Mouse (Mus musculus): Measurements from ENCODE around the gene Tmem38b. TPM values are rescaled to one million over a fixed set of nuclear protein-coding genes. Genes with fewer than 3 reads are reported as not detected.

The Tmem38b gene
- polyA plus RNA-seq, 1 experiment from 2014 or later = 7.2 TPM

- DNase-seq (ENCODE audit: low spot score) (no peak), ATAC-seq (replicated peaks; ENCODE audit: low FRiP score, low TSS enrichment, low read depth) (no peak)
- peaks cover 7% of the 10 kb centered on the region for H3K36me3 ChIP-seq (ENCODE audit: control insufficient read depth, insufficient read depth, low read length)
- no peak overlapping the region for H3K4me3 ChIP-seq (ENCODE audit: low read depth, low read length)
- no peaks in the 10 kb centered on the region for H3K9me3 ChIP-seq (ENCODE audit: control insufficient read depth, low read length)
- H3K27me3 ChIP-seq (replicated peaks; ENCODE audit: control insufficient read depth, insufficient read depth, low read length) = no peaks in the 10 kb centered on the region
- H3K9ac ChIP-seq (ENCODE audit: low read length) = no peak overlapping the region
- H3K4me2 ChIP-seq (ENCODE audit: low read length) = no peak overlapping the region
- no peak overlapping the region for H3K27ac ChIP-seq (ENCODE audit: low read depth)
- no peaks in the 10 kb centered on the region for H3K4me1 ChIP-seq (replicated peaks; ENCODE audit: control insufficient read depth, insufficient read depth, low read length)
- WGBS = no CpG with 5 or more reads among the region's 1 CpGs
Measured at GRCm38 (mm10) chr4:53849804-53850203, 24.0 kb downstream of the Tmem38b start.

GRCm38 (mm10) chr4:53853333-53853732, 27.5 kb downstream of the Tmem38b start:
- Histone ChIP-seq H3K27me3 (replicated peaks; ENCODE audit: control insufficient read depth, insufficient read depth, low read length) (no peaks in the 10 kb centered on the region), H3K9ac (ENCODE audit: low read length) (no peak overlapping the region), H3K27ac (ENCODE audit: low read depth) (no peak overlapping the region), H3K4me2 (ENCODE audit: low read length) (no peak overlapping the region), H3K4me3 (ENCODE audit: low read depth, low read length) (no peak overlapping the region), H3K9me3 (ENCODE audit: control insufficient read depth, low read length) (no peaks in the 10 kb centered on the region), H3K36me3 (ENCODE audit: control insufficient read depth, insufficient read depth, low read length) (peaks cover 7% of the 10 kb centered on the region), H3K4me1 (replicated peaks; ENCODE audit: control insufficient read depth, insufficient read depth, low read length) (no peaks in the 10 kb centered on the region)
- WGBS = 88% methylated on average over 1 of the region's 1 CpGs
- ATAC-seq (replicated peaks; ENCODE audit: low FRiP score, low TSS enrichment, low read depth) (no peak), DNase-seq (ENCODE audit: low spot score) (no peak)

GRCm38 (mm10) chr4:53859944-53860343, 34.1 kb downstream of the Tmem38b start:
- H3K36me3 ChIP-seq (ENCODE audit: control insufficient read depth, insufficient read depth, low read length) = no peaks in the 10 kb centered on the region
- WGBS = 57% methylated on average over 18 of the region's 18 CpGs
- H3K4me1 ChIP-seq (replicated peaks; ENCODE audit: control insufficient read depth, insufficient read depth, low read length) = no peaks in the 10 kb centered on the region
- ATAC-seq (replicated peaks; ENCODE audit: low FRiP score, low TSS enrichment, low read depth) (no peak), DNase-seq (ENCODE audit: low spot score) (no peak)
- no peaks in the 10 kb centered on the region for H3K27me3 ChIP-seq (replicated peaks; ENCODE audit: control insufficient read depth, insufficient read depth, low read length)
- H3K9me3 ChIP-seq (ENCODE audit: control insufficient read depth, low read length) = no peaks in the 10 kb centered on the region
- no peak overlapping the region for H3K9ac ChIP-seq (ENCODE audit: low read length)
- no peak overlapping the region for H3K4me3 ChIP-seq (ENCODE audit: low read depth, low read length)
- H3K4me2 ChIP-seq (ENCODE audit: low read length) = no peak overlapping the region
- no peak overlapping the region for H3K27ac ChIP-seq (ENCODE audit: low read depth)

GRCm38 (mm10) chr4:53862101-53862500, 36.3 kb downstream of the Tmem38b start:
- ATAC-seq (replicated peaks; ENCODE audit: low FRiP score, low TSS enrichment, low read depth) (no peak), DNase-seq (ENCODE audit: low spot score) (no peak)
- H3K4me1 ChIP-seq (replicated peaks; ENCODE audit: control insufficient read depth, insufficient read depth, low read length) = no peaks in the 10 kb centered on the region
- no peaks in the 10 kb centered on the region for H3K27me3 ChIP-seq (replicated peaks; ENCODE audit: control insufficient read depth, insufficient read depth, low read length)
- H3K9ac ChIP-seq (ENCODE audit: low read length) = no peak overlapping the region
- no peak overlapping the region for H3K27ac ChIP-seq (ENCODE audit: low read depth)
- H3K36me3 ChIP-seq (ENCODE audit: control insufficient read depth, insufficient read depth, low read length) = no peaks in the 10 kb centered on the region
- 78% methylated on average over 6 of the region's 6 CpGs for WGBS
- H3K4me2 ChIP-seq (ENCODE audit: low read length) = no peak overlapping the region
- H3K4me3 ChIP-seq (ENCODE audit: low read depth, low read length) = no peak overlapping the region
- H3K9me3 ChIP-seq (ENCODE audit: control insufficient read depth, low read length) = no peaks in the 10 kb centered on the region

GRCm38 (mm10) chr4:53864098-53864820, 38.4 kb downstream of the Tmem38b start:
- Histone ChIP-seq H3K27ac (ENCODE audit: low read depth) (no peak overlapping the region), H3K4me1 (replicated peaks; ENCODE audit: control insufficient read depth, insufficient read depth, low read length) (no peaks in the 10 kb centered on the region), H3K4me3 (ENCODE audit: low read depth, low read length) (no peak overlapping the region), H3K4me2 (ENCODE audit: low read length) (no peak overlapping the region), H3K27me3 (replicated peaks; ENCODE audit: control insufficient read depth, insufficient read depth, low read length) (no peaks in the 10 kb centered on the region), H3K9ac (ENCODE audit: low read length) (no peak overlapping the region), H3K9me3 (ENCODE audit: control insufficient read depth, low read length) (no peaks in the 10 kb centered on the region), H3K36me3 (ENCODE audit: control insufficient read depth, insufficient read depth, low read length) (no peaks in the 10 kb centered on the region)
- DNase-seq (ENCODE audit: low spot score) (no peak), ATAC-seq (replicated peaks; ENCODE audit: low FRiP score, low TSS enrichment, low read depth) (no peak)
- 83% methylated on average over 19 of the region's 19 CpGs for WGBS

GRCm38 (mm10) chr4:53866459-53866858, 40.6 kb downstream of the Tmem38b start:
- no peak overlapping the region for H3K4me3 ChIP-seq (ENCODE audit: low read depth, low read length)
- H3K27ac ChIP-seq (ENCODE audit: low read depth) = no peak overlapping the region
- H3K36me3 ChIP-seq (ENCODE audit: control insufficient read depth, insufficient read depth, low read length) = no peaks in the 10 kb centered on the region
- H3K9me3 ChIP-seq (ENCODE audit: control insufficient read depth, low read length) = no peaks in the 10 kb centered on the region
- H3K27me3 ChIP-seq (replicated peaks; ENCODE audit: control insufficient read depth, insufficient read depth, low read length) = no peaks in the 10 kb centered on the region
- no peak overlapping the region for H3K4me2 ChIP-seq (ENCODE audit: low read length)
- no peak for DNase-seq (ENCODE audit: low spot score)
- no peaks in the 10 kb centered on the region for H3K4me1 ChIP-seq (replicated peaks; ENCODE audit: control insufficient read depth, insufficient read depth, low read length)
- H3K9ac ChIP-seq (ENCODE audit: low read length) = no peak overlapping the region
- ATAC-seq (replicated peaks; ENCODE audit: low FRiP score, low TSS enrichment, low read depth) = no peak

- H3K9ac ChIP-seq (ENCODE audit: low read length) = no peak overlapping the region
Measured at GRCm38 (mm10) chr4:53878542-53879417, 52.9 kb downstream of the Tmem38b start.

GRCm38 (mm10) chr4:53882921-53883682, 57.3 kb downstream of the Tmem38b start:
- peak; percentile 48 for DNase-seq (ENCODE audit: low spot score)
- H3K4me1 ChIP-seq (replicated peaks; ENCODE audit: control insufficient read depth, insufficient read depth, low read length) = peaks cover 13% of the 10 kb centered on the region
- H3K4me2 ChIP-seq (ENCODE audit: low read length) = no peak overlapping the region
- no peaks in the 10 kb centered on the region for H3K9me3 ChIP-seq (ENCODE audit: control insufficient read depth, low read length)
- WGBS = 69% methylated on average over 17 of the region's 17 CpGs
- no peak overlapping the region for H3K27ac ChIP-seq (ENCODE audit: low read depth)
- no peak overlapping the region for H3K9ac ChIP-seq (ENCODE audit: low read length)
- H3K36me3 ChIP-seq (ENCODE audit: control insufficient read depth, insufficient read depth, low read length) = no peaks in the 10 kb centered on the region
- H3K4me3 ChIP-seq (ENCODE audit: low read depth, low read length) = no peak overlapping the region
- H3K27me3 ChIP-seq (replicated peaks; ENCODE audit: control insufficient read depth, insufficient read depth, low read length) = no peaks in the 10 kb centered on the region
- ATAC-seq (replicated peaks; ENCODE audit: low FRiP score, low TSS enrichment, low read depth) = no peak

More at GRCm38 (mm10) chr4:53878542-53879417, 52.9 kb downstream of the Tmem38b start:
- 26% methylated on average over 24 of the region's 24 CpGs for WGBS
- Histone ChIP-seq H3K27ac (ENCODE audit: low read depth) (no peak overlapping the region), H3K4me3 (ENCODE audit: low read depth, low read length) (peak overlapping the region; percentile 13; the same call in 1 of the 2 replicates), H3K4me1 (replicated peaks; ENCODE audit: control insufficient read depth, insufficient read depth, low read length) (0 out of 2 replicates have a peak, but pooled peaks cover 4% of the 10 kb centered on the region), H3K4me2 (ENCODE audit: low read length) (peak overlapping the region; percentile 48), H3K36me3 (ENCODE audit: control insufficient read depth, insufficient read depth, low read length) (no peaks in the 10 kb centered on the region), H3K27me3 (replicated peaks; ENCODE audit: control insufficient read depth, insufficient read depth, low read length) (no peaks in the 10 kb centered on the region), H3K9me3 (ENCODE audit: control insufficient read depth, low read length) (no peaks in the 10 kb centered on the region)
- DNase-seq (ENCODE audit: low spot score) (peak; percentile 55), ATAC-seq (replicated peaks; ENCODE audit: low FRiP score, low TSS enrichment, low read depth) (no peak)

Data from intestine, embryonic 14.5 days (tissue).